Mouse (Mus musculus): ENCODE results near the gene Gpbar1. TPM values are rescaled to one million over a fixed set of nuclear protein-coding genes. Genes with fewer than 3 reads are reported as not detected.
A peak's percentile ranks its signal among the peaks of the same experiment; 100 is the strongest.

Gpbar1 gene
- polyA plus RNA-seq, 1 experiment from 2014 or later: 3.5 TPM

DNA sequence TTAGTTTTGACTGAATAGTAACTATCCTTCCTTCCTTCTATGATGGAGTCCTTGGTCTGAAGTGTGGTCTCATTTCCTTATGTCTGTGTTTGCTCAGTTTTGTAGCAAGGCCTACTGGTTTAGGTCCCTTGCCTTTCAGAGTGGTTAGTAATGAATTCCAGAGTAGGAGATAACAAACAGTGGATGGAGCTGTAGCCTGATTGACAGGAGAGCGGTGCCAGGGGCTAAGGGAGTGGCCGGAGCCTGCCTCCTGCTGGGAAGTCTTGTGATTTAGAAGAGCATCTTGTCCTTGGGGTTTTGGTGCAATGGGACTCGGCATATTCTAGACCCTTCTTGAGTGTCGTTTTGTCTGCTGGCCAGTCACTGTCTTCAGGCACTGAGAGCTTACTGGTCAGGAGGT lies 21.6 kb upstream of the Gpbar1 start:
- no peaks in the 10 kb centered on the region for H3K4me1 ChIP-seq (ENCODE audit: control insufficient read depth, insufficient read depth, low read length)
- H3K4me3 ChIP-seq (ENCODE audit: low read depth, low read length): no peak overlapping the region
- no peak overlapping the region for H3K4me2 ChIP-seq (replicated peaks; ENCODE audit: low read depth, low read length)
- no peak for ATAC-seq (ENCODE audit: insufficient number of reproducible peaks, insufficient read depth, low FRiP score, low read depth)
- no peaks in the 10 kb centered on the region for H3K9me3 ChIP-seq (ENCODE audit: control insufficient read depth, low read depth, low read length)
- H3K36me3 ChIP-seq (ENCODE audit: control insufficient read depth, insufficient read depth, low read length): peaks cover 77% of the 10 kb centered on the region
- no peak overlapping the region for H3K9ac ChIP-seq (replicated peaks; ENCODE audit: low read depth, low read length)
- WGBS: 80% methylated on average over 4 of the region's 4 CpGs
- no peaks in the 10 kb centered on the region for H3K27me3 ChIP-seq (ENCODE audit: control insufficient read depth, insufficient read depth, low read length)
- no peak overlapping the region for H3K27ac ChIP-seq (ENCODE audit: low read length)

DNA sequence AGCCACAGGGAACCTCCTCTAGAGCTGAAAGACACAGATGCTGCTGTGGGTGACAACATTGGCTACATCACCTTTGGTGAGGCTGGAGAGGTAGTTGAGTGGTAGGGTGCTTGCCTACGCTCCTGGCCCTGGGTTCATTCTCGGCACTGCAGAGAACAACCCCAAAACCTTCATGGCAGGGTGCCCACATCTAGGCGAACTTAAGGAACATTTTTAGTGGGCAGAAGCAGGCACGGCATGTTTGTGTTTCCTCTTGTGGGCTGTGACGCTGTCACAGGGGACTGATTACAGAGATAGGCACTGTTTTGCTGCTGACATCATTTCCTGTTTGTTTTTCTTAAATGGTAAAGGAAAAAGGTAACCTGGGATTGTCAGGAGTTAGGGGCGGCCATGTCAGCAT lies 15.8 kb upstream of the Gpbar1 start:
- H3K4me3 ChIP-seq (ENCODE audit: low read depth, low read length): no peak overlapping the region
- no peak overlapping the region for H3K9ac ChIP-seq (replicated peaks; ENCODE audit: low read depth, low read length)
- H3K27ac ChIP-seq (ENCODE audit: low read length): no peak overlapping the region
- no peaks in the 10 kb centered on the region for H3K4me1 ChIP-seq (ENCODE audit: control insufficient read depth, insufficient read depth, low read length)
- H3K27me3 ChIP-seq (ENCODE audit: control insufficient read depth, insufficient read depth, low read length): no peaks in the 10 kb centered on the region
- 90% methylated on average over 6 of the region's 6 CpGs for WGBS
- H3K4me2 ChIP-seq (replicated peaks; ENCODE audit: low read depth, low read length): no peak overlapping the region
- peaks cover 79% of the 10 kb centered on the region for H3K36me3 ChIP-seq (ENCODE audit: control insufficient read depth, insufficient read depth, low read length)
- no peaks in the 10 kb centered on the region for H3K9me3 ChIP-seq (ENCODE audit: control insufficient read depth, low read depth, low read length)
- no peak for ATAC-seq (ENCODE audit: insufficient number of reproducible peaks, insufficient read depth, low FRiP score, low read depth)

DNA sequence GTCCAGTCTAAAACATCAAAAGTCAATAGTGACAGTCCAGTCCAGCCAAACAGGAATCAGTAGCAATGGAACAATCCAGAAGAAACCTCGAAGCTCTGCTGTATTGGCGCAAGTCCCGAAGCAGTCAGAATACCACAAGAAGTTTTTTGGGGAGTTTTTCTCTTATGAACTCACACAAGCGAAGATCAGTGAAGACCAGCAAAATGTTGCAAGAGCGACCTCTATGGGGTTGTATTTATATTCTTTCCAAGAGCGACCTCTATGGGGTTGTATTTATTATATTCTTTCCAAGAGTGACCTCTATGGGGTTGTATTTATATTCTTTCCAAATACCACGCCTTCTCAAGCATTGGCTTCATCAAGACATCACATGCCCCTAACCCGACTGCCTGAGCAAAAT lies 9.6 kb upstream of the Gpbar1 start:
- H3K27ac ChIP-seq (ENCODE audit: low read length): no peak overlapping the region
- peaks cover 49% of the 10 kb centered on the region for H3K36me3 ChIP-seq (ENCODE audit: control insufficient read depth, insufficient read depth, low read length)
- no peak for ATAC-seq (ENCODE audit: insufficient number of reproducible peaks, insufficient read depth, low FRiP score, low read depth)
- H3K27me3 ChIP-seq (ENCODE audit: control insufficient read depth, insufficient read depth, low read length): no peaks in the 10 kb centered on the region
- peaks cover 13% of the 10 kb centered on the region; the same call in 1 of the 2 replicates for H3K4me1 ChIP-seq (ENCODE audit: control insufficient read depth, insufficient read depth, low read length)
- H3K9me3 ChIP-seq (ENCODE audit: control insufficient read depth, low read depth, low read length): no peaks in the 10 kb centered on the region
- H3K4me3 ChIP-seq (ENCODE audit: low read depth, low read length): no peak overlapping the region
- no peak overlapping the region for H3K4me2 ChIP-seq (replicated peaks; ENCODE audit: low read depth, low read length)
- no peak overlapping the region for H3K9ac ChIP-seq (replicated peaks; ENCODE audit: low read depth, low read length)
- WGBS: 84% methylated on average over 8 of the region's 8 CpGs

DNA sequence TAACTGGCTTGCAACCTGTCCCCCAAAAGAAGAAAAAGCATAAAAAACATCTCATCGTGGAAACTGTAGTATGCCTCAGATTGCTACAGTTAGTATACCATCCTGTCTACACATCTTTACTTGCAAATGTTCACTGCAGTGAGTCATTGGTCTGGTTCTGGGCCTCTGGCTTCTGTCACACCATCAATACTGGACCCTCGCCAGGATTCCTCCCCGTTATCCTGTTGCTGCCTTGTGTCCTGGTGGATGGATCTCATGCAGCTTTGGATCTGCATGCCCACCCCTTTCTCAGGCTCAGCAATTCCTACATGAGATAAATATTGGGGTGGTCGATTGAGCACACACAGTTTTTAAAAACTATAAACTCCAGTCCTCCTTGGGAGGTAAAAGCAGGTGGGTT lies 6.7 kb upstream of the Gpbar1 start:
- 47% methylated on average over 4 of the region's 4 CpGs for WGBS
- Histone ChIP-seq H3K9ac (replicated peaks; ENCODE audit: low read depth, low read length) (no peak overlapping the region), H3K27ac (ENCODE audit: low read length) (no peak overlapping the region; the same call in 1 of the 2 replicates), H3K9me3 (ENCODE audit: control insufficient read depth, low read depth, low read length) (no peaks in the 10 kb centered on the region), H3K27me3 (ENCODE audit: control insufficient read depth, insufficient read depth, low read length) (no peaks in the 10 kb centered on the region), H3K36me3 (ENCODE audit: control insufficient read depth, insufficient read depth, low read length) (peaks cover 22% of the 10 kb centered on the region), H3K4me1 (ENCODE audit: control insufficient read depth, insufficient read depth, low read length) (peaks cover 32% of the 10 kb centered on the region), H3K4me3 (ENCODE audit: low read depth, low read length) (no peak overlapping the region), H3K4me2 (replicated peaks; ENCODE audit: low read depth, low read length) (no peak overlapping the region)
- ATAC-seq (ENCODE audit: insufficient number of reproducible peaks, insufficient read depth, low FRiP score, low read depth): no peak

DNA sequence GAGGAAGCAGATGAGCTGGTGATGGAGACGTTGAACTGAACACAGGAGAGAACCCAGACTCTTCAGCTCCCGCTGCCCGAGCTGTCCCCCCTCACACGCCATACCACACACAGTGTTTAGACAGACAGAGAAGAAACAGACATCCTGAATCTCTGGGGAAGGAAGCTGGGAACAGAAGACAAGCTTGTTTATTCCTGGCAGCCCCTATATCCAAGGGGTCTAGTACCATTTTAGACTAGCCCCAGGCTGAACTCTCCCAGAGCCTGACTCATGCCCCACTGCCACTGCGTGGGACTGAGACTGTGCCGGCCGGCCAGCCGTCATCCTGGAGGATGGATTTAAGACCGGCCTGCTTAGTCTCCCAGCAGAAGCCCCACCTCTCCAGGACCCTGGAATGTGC lies 3.3 kb upstream of the Gpbar1 start:
- Histone ChIP-seq H3K36me3 (ENCODE audit: control insufficient read depth, insufficient read depth, low read length) (peaks cover 12% of the 10 kb centered on the region), H3K27ac (ENCODE audit: low read length) (peak overlapping the region; percentile 85), H3K27me3 (ENCODE audit: control insufficient read depth, insufficient read depth, low read length) (no peaks in the 10 kb centered on the region), H3K9ac (replicated peaks; ENCODE audit: low read depth, low read length) (no peak overlapping the region), H3K9me3 (ENCODE audit: control insufficient read depth, low read depth, low read length) (no peaks in the 10 kb centered on the region), H3K4me2 (replicated peaks; ENCODE audit: low read depth, low read length) (peak overlapping the region; percentile 22; the same call in 1 of the 2 replicates), H3K4me3 (ENCODE audit: low read depth, low read length) (no peak overlapping the region), H3K4me1 (ENCODE audit: control insufficient read depth, insufficient read depth, low read length) (peaks cover 36% of the 10 kb centered on the region)
- peak; percentile 79 for ATAC-seq (ENCODE audit: insufficient number of reproducible peaks, insufficient read depth, low FRiP score, low read depth)
- WGBS: 16% methylated on average over 9 of the region's 9 CpGs

DNA sequence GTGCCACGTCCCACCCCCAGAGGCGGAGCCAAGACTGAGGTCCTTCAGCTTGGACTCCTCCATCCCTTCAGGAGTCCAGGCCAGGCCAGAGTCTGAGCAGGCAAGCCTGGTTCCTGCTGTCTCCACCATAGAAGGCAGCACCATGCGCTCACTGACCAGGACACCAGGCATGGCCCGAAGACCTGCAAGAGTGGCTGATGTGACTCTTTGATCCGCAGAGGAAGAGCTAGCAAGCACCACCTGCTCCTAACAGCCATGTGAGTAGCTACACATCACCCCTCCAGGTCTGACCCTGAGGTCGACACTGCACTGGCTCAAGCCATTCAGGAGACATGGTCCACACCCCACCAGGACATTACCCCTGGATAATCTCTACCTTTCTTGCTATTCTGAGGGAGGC lies 1.3 kb upstream of the Gpbar1 start:
- H3K4me2 ChIP-seq (replicated peaks; ENCODE audit: low read depth, low read length): peak overlapping the region; percentile 17; the same call in 1 of the 2 replicates
- ATAC-seq (ENCODE audit: insufficient number of reproducible peaks, insufficient read depth, low FRiP score, low read depth): no peak
- H3K9ac ChIP-seq (replicated peaks; ENCODE audit: low read depth, low read length): no peak overlapping the region
- H3K27me3 ChIP-seq (ENCODE audit: control insufficient read depth, insufficient read depth, low read length): no peaks in the 10 kb centered on the region
- no peak overlapping the region for H3K27ac ChIP-seq (ENCODE audit: low read length)
- H3K4me3 ChIP-seq (ENCODE audit: low read depth, low read length): no peak overlapping the region
- H3K9me3 ChIP-seq (ENCODE audit: control insufficient read depth, low read depth, low read length): no peaks in the 10 kb centered on the region
- 65% methylated on average over 6 of the region's 6 CpGs for WGBS
- H3K4me1 ChIP-seq (ENCODE audit: control insufficient read depth, insufficient read depth, low read length): peaks cover 28% of the 10 kb centered on the region
- H3K36me3 ChIP-seq (ENCODE audit: control insufficient read depth, insufficient read depth, low read length): peaks cover 32% of the 10 kb centered on the region

DNA sequence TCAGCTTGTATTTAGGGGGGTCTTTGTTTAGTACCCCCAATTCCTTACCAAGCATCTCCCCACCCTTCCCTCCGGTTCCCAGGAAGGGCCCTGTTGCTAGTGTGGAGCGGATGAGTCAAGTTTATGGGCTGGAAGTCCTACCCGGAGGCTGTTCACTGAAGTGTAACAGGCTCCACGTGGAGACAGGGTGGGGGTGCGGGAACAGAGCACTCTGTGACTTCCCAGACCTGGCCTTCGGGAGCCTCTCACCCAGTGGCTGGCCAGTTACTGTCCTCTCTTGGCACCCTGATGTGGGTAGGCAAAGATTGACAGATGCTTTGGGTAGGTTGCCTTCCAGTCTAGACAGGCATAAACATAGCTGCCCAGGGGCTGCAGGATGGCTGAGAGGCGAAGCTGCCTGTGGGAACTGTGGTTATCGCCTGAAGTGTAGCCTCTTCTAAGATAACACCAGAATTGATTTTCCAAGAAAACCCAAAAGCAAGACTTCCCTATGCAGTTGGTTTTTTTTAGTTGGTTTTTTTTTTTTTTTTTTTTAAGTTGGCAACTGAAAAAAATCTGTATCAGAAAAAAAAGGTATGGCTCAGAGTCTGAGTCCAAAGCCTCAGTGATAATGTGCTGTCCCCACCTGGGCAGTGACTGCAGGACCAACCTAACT lies 340 bp upstream of the Gpbar1 start:
- no peaks in the 10 kb centered on the region for H3K9me3 ChIP-seq (ENCODE audit: control insufficient read depth, low read depth, low read length)
- no peaks in the 10 kb centered on the region for H3K27me3 ChIP-seq (ENCODE audit: control insufficient read depth, insufficient read depth, low read length)
- ATAC-seq (ENCODE audit: insufficient number of reproducible peaks, insufficient read depth, low FRiP score, low read depth): no peak
- H3K4me3 ChIP-seq (ENCODE audit: low read depth, low read length): no peak overlapping the region
- H3K4me2 ChIP-seq (replicated peaks; ENCODE audit: low read depth, low read length): peak overlapping the region; percentile 17; the same call in 1 of the 2 replicates
- peaks cover 31% of the 10 kb centered on the region for H3K4me1 ChIP-seq (ENCODE audit: control insufficient read depth, insufficient read depth, low read length)
- peaks cover 42% of the 10 kb centered on the region for H3K36me3 ChIP-seq (ENCODE audit: control insufficient read depth, insufficient read depth, low read length)
- 56% methylated on average over 8 of the region's 8 CpGs for WGBS
- no peak overlapping the region for H3K27ac ChIP-seq (ENCODE audit: low read length)
- H3K9ac ChIP-seq (replicated peaks; ENCODE audit: low read depth, low read length): no peak overlapping the region; the same call in 1 of the 2 replicates

DNA sequence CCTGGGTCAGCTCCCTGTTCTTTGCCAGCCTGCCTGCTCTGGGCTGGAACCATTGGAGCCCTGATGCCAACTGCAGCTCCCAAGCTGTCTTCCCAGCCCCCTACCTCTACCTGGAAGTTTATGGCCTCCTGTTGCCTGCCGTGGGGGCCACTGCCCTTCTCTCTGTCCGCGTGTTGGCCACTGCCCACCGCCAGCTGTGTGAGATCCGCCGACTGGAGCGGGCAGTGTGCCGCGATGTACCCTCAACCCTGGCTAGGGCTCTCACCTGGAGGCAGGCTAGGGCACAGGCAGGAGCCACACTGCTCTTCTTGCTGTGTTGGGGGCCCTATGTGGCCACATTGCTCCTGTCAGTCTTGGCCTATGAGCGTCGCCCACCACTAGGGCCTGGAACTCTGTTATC lies 638 bp downstream of the Gpbar1 start:
- H3K4me2 ChIP-seq (replicated peaks; ENCODE audit: low read depth, low read length): no peak overlapping the region
- no peak overlapping the region for H3K9ac ChIP-seq (replicated peaks; ENCODE audit: low read depth, low read length)
- no peaks in the 10 kb centered on the region for H3K27me3 ChIP-seq (ENCODE audit: control insufficient read depth, insufficient read depth, low read length)
- ATAC-seq (ENCODE audit: insufficient number of reproducible peaks, insufficient read depth, low FRiP score, low read depth): no peak
- 91% methylated on average over 11 of the region's 11 CpGs for WGBS
- no peak overlapping the region for H3K4me3 ChIP-seq (ENCODE audit: low read depth, low read length)
- H3K27ac ChIP-seq (ENCODE audit: low read length): no peak overlapping the region
- peaks cover 33% of the 10 kb centered on the region for H3K4me1 ChIP-seq (ENCODE audit: control insufficient read depth, insufficient read depth, low read length)
- H3K9me3 ChIP-seq (ENCODE audit: control insufficient read depth, low read depth, low read length): no peaks in the 10 kb centered on the region
- H3K36me3 ChIP-seq (ENCODE audit: control insufficient read depth, insufficient read depth, low read length): peaks cover 45% of the 10 kb centered on the region

Data from stomach, embryonic 14.5 days (tissue).